Mouse (Mus musculus): ENCODE results near the gene Gtf3c2. TPM values are rescaled to one million over a fixed set of nuclear protein-coding genes. Genes with fewer than 3 reads are reported as not detected.

Gene Gtf3c2
- total RNA-seq, 1 experiment from 2014 or later, result 83.8 TPM

DNA sequence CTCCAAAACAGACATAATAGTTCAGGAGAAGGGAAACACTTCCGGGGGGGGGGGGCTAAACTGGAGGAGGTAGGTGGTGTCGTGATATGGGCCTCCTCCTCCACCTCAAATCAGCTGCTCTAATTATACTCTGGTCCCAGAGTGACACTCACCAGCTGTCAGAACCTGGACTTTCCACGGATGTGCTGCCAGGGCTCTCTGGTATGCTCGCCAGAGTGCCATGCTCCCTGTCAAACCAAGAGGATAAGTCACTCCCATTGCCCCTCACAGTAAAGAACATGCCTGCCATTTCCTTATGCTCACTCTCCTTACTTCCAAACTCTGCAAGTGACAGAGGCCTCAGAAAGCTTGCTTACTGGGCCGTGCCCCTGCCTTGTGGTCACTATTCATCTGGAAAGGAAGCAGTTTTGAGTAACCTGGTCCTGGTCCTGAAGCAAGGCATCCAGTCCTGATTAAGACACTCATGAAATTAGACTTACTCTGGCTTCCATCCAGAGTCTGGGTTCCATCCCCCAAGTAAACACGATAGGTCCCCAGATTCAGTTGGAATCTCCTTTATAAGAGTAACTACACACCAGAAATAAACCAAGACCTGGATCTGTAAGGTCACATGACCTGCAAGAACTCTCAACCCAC, 26.3 kb downstream of the Gtf3c2 start:
- no peak for ATAC-seq (replicated peaks; ENCODE audit: low read depth, poor library complexity, severe bottlenecking)

DNA sequence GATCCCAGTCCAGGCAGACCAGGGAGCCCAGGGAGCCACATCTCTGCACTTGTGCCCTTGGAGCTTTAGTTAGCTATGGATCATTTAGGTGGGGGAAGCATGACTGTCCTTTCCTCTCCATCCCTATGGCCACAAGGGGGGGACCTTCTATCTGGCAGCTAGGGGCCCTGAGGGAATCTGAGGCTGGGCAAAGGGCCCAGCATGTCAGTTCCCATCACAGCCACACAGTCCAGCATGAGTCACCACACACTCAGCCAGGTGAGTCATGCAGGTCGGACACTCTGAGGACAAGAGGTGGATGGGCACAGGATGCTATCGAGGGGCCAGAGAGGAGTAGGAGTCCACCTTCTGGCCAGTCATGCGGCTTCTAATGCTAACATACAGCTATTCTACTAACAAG, 28.2 kb downstream of the Gtf3c2 start:
- ATAC-seq (replicated peaks; ENCODE audit: low read depth, poor library complexity, severe bottlenecking), result no peak

DNA sequence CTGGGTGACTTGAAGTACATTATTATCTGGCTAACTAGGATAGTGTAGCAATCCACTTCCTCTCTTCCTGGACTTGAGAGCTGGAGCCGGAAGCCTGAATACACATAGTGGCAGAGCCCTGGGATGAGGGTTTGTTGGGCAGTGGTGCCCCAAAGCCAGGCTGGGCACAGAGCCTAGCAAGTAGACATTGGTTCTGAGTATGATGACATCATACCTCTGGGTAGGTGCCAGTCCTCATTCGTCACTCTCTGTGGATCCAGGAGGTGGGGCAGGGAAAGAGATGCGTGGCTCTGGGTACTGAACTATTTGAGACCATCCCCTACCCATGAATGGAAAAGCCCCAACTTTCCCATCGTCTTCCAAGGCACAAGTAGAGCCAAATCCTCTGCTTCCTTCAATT, 30.2 kb downstream of the Gtf3c2 start:
- ATAC-seq (replicated peaks; ENCODE audit: low read depth, poor library complexity, severe bottlenecking), result no peak

DNA sequence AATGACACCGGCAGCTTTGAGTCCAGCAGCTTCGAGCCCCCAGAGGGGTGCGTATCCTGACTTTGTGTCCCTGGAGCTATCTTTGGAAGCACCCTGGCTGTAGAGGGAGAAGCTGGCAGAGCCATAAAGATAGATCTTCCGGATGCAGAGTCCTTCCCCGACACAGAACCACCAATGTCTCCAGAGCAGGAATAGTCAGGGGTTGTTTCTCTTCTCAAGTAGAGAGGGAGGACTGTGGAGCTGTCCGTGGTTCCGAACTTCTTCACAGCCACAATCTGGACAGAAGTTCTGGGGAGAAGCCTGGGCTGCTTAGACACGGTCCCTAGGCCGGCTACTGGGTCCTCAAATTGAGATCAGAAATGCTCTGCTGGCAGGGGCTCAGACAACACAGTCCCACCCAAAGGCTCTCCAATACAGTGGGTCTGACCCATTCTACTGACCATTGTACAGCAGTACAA, 40.9 kb downstream of the Gtf3c2 start:
- no peak for ATAC-seq (replicated peaks; ENCODE audit: low read depth, poor library complexity, severe bottlenecking)

DNA sequence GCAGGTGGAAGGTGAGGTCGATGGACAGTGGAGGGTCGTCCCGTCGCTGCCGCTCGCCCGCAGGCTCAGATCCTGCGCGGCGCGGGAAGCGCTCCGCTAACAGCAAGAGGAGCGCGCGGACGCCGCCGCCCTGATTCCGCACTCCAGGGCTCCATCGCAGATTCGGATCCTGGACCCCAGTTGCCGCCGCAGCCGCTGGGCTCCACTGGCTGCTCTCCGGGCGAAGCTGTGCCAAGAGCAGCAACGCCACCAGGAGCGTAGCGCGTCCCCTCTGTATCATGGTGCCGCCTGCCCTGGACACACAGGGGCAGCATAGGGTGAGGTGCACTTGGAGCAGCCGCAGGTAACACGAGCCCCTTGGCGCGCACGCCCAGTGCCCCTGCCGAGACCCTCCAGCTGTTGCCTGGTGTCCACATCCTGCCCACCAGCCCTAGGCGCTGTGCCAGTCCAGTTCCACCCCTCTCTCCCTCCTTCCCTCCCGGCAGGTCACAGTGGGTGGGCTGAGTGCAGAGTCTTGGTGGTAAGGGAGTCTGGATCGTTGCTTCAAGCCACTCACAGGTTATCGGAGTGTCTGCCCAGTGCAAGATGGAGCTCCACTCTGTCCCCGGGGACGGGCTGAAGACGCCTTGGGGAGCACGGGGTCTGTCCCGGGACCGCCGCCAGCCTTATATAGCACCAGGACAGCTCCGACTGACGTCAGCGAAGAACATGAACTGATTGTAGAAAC, 41.5 kb downstream of the Gtf3c2 start, which contains the start of gene Ucn:
Gene Ucn, minus strand, starts transcription at position 589 of the 727 bp plus-strand sequence.
- ATAC-seq (replicated peaks; ENCODE audit: low read depth, poor library complexity, severe bottlenecking), result peak; percentile 12; the same call in 1 of the 2 replicates

DNA sequence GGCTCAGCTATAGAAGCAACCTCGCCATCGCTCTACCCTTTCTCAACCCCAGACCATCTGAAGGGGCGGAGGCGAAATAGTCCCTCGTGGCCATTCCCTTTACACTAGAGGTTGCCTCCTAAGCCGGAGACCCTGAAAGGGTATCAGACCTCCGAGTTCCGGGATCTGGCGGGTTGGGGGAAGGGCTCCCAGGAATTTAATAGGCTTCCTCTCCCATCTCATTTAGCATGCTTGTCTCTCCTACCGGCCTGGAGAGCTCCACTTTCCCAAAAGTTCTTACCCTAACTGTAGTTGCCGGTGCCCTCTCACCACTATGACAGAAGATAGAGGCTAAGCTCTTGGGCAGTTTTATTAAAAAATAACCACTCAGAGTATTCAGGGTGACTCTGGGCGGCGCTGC, 42.3 kb downstream of the Gtf3c2 start:
- ATAC-seq (replicated peaks; ENCODE audit: low read depth, poor library complexity, severe bottlenecking), result no peak

DNA sequence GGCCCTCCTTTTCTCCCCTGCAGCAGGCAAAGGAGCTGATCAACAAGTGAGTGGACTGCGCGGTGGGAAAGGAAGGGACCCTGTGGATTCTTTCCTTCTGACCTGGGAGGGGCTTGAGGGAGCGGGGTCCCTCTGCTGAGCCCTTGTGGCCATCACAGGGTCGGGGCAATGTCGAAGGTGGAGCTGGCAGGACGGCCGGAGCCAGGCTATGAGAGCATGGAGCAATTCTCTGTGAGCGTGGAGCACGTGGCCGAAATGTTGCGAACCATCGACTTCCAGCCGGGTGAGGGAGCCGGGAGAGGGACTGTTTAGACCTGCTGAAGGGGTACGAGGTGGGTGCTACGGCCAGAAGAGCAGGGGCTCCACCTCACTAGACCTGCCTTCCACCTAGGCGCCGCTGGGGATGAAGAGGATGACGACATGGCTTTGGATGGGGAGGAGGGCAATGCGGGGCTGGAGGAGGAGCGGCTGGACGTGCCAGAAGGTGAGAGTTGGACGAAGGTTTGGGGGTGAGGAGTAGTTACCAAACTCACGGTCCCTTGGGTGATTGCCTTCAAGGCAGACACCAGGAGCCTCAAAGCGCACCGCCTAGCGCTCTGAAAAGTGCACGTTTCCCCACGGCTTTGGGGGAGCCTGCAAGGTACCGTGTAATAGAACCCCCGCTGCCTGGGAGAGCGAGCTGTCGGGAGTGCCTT, 43.1 kb downstream of the Gtf3c2 start:
- ATAC-seq (replicated peaks; ENCODE audit: low read depth, poor library complexity, severe bottlenecking), result no peak

DNA sequence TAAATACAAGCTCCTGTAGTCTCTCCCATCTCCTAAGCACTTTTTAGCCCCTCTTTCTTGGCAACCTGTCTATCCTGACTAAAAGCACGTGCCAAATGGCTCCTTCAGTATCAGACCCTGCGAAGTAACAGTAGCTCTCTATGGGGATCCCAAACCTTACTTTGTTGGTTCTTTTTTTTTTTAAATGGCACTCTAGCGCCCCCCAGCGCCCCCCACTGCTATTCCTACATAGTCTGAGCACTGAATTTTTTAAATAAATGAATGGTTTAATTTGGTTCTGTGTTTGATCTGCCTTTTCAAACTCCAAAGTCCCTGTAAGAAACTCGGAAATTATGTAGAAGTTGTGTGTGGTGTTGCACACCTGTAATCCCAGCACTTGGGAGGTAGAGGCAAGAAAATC, 53.9 kb downstream of the Gtf3c2 start:
- ATAC-seq (replicated peaks; ENCODE audit: low read depth, poor library complexity, severe bottlenecking), result no peak

DNA sequence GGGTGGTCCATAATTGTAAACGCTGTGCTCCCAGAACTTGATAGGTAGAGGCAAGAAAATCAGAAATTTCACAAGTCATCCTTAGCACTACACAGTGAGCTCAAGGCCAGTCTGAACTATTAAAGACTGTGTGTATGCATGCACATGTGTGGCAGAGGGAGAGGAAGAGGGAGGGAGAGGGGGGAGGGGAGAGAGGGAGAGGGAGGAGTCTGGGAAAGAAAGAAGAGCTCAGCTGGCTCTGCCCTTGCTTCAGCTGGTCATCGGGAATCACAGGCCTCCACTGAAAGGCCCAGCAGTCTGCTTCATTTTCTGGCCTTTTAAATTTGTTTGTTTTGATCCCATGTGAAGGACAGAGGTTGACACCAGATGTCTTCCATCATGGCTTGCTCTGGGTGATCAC, 56.5 kb downstream of the Gtf3c2 start:
- no peak for ATAC-seq (replicated peaks; ENCODE audit: low read depth, poor library complexity, severe bottlenecking)

DNA sequence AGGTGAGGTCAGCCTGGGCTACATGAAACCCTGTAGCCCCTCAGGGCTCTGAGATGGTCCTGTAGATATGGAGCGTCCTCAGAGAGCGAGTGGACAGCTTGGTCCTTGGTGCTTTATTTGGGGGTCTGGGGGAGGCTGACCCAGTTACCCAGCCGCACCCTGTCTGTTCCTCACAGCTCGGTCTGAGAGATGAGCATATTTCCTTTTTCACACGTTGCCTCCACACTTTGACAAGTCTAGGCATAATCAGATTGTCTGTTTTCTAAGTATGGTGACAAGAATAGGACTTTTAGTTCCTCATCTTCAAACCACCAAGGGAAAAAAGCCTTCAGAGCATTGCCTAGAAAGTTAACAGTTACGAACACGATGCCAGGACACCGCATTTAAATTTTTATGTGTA, 58.8 kb downstream of the Gtf3c2 start:
- ATAC-seq (replicated peaks; ENCODE audit: low read depth, poor library complexity, severe bottlenecking), result no peak

DNA sequence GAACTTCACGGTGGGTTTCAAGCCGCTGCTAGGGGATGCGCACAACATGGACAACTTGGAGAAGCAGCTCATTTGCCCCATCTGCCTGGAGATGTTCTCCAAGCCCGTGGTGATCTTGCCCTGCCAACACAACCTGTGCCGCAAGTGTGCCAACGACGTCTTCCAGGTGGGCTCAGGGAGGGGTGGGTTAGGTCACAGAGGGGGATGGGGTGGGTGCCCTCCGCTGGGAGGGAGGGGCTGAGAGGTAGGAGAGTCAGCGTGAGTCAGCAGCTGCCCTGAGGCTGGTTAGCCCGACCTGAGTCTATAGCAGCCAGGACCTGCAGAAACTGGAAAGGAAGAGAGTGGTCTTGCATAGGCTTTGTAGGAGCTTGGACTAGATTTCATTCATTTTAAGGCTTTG, 63.0 kb downstream of the Gtf3c2 start:
- no peak for ATAC-seq (replicated peaks; ENCODE audit: low read depth, poor library complexity, severe bottlenecking)

DNA sequence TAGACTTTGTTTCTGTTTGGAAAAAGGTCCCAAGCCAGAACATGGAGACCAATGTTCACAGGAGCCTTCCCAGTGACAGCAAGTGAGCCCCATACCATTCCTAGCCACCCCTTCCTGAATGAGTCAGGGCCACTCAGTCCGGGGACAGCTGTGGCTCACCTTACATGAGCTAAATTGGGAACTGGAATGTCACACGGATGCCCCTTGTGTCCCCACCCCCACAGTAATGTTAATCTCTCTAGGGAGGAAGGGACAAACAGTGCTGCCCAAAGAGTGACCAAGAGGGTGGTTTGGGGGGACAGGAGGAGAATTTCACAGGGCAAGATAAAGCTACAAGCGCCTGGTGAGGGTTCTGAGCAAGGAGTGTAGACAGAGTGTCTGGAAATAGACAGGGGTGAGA, 63.6 kb downstream of the Gtf3c2 start, which contains the start of gene Trim54:
Gene Trim54, plus strand, starts transcription at position 359 of the 400 bp plus-strand sequence.
- no peak for ATAC-seq (replicated peaks; ENCODE audit: low read depth, poor library complexity, severe bottlenecking)

DNA sequence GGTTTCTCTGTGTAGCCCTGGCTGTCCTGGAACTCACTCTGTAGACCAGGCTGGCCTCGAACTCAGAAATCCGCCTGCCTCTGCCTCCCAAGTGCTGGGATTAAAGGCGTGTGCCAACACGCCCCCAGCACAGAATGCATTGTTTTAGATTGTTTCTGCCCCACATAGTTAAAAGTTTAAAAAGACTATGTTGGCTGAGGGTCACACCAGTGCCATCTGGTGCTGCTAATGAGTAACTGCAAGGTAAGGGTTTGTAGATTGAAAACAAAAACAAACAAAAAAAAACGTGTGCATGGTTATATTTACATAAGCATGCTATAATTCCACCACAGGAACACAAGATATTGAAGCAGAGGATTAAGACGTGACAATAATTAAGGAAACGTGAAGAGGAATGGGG, 69.2 kb downstream of the Gtf3c2 start:
- 0 out of 2 replicates have a peak, but pooled peaks have one; percentile 50 for ATAC-seq (replicated peaks; ENCODE audit: low read depth, poor library complexity, severe bottlenecking)

DNA sequence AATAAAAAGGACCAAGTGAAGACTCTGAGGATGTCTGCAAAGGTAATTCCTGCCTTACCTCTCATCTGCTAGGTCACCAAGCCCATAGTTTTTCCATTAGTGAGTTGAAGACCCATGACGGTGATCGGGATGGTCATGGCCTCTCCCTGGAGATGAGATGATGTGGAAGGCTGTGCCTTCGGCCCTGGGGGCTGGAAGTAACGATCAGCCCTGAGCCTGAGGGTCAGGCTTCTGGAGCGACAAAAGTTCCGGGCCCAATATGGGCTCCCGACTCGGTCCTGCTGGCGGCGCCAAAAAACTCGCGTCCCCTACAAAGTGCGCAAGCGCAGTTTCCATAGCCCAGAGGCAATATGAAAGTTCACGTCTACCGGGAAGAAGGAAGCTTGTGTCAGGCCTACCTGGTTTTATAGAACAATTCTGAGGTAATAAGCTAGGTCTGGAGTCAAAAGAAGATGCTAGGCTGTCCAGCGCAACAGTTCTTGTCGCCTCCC, 71.9 kb downstream of the Gtf3c2 start, which contains the start of gene Slc30a3:
Gene Slc30a3, minus strand, starts transcription at position 238 of the 491 bp plus-strand sequence.
- ATAC-seq (replicated peaks; ENCODE audit: low read depth, poor library complexity, severe bottlenecking), result no peak

Other genes starting within 250 kb of the Gtf3c2 start
- not detected in 2 replicates for gene Cgref1, start 234.6 kb downstream of the Gtf3c2 start, total RNA-seq (2017)
- gene Preb, start 219.8 kb downstream of the Gtf3c2 start, total RNA-seq (2017), result 23.0 and 48.0 TPM in 2 replicates
- not detected in 2 replicates for gene Tcf23, start 211.5 kb downstream of the Gtf3c2 start, total RNA-seq (2017)
- 49.7 and 66.4 TPM in 2 replicates for gene Atraid, start 131.8 kb downstream of the Gtf3c2 start, total RNA-seq (2017)
- 4.5 and 5.3 TPM in 2 replicates for gene Slc5a6, start 131.2 kb downstream of the Gtf3c2 start, total RNA-seq (2017)
- gene Cad, start 125.4 kb downstream of the Gtf3c2 start, total RNA-seq (2017), result 56.5 and 59.6 TPM in 2 replicates
- not detected in 2 replicates for gene Dnajc5g, start 73.9 kb downstream of the Gtf3c2 start, total RNA-seq (2017)
- not detected in 2 replicates for gene Slc30a3, start 71.9 kb downstream of the Gtf3c2 start, total RNA-seq (2017)
- gene Trim54, start 63.4 kb downstream of the Gtf3c2 start, total RNA-seq (2017), result not detected in 2 replicates
- not detected in 2 replicates for gene Ucn, start 41.3 kb downstream of the Gtf3c2 start, total RNA-seq (2017)
- 22.0 TPM in 2 replicates for gene Mpv17, start 25.9 kb downstream of the Gtf3c2 start, total RNA-seq (2017)
- gene Gm29609, start 233 bp downstream of the Gtf3c2 start, total RNA-seq (2017), result 2.5 TPM in 1 of 2 replicates, not detected in the other
- 38.3 and 46.8 TPM in 2 replicates for gene Snx17, start 13.1 kb upstream of the Gtf3c2 start, total RNA-seq (2017)
- gene Eif2b4, start 13.3 kb upstream of the Gtf3c2 start, total RNA-seq (2017), result 32.4 and 39.6 TPM in 2 replicates
- gene Zfp513, start 22.2 kb upstream of the Gtf3c2 start, total RNA-seq (2017), result 5.8 and 6.5 TPM in 2 replicates
- gene Ppm1g, start 40.5 kb upstream of the Gtf3c2 start, total RNA-seq (2017), result 208 and 271 TPM in 2 replicates
- gene Nrbp1, start 60.7 kb upstream of the Gtf3c2 start, total RNA-seq (2017), result 84.4 and 94.5 TPM in 2 replicates
- gene Gm9970, start 61.1 kb upstream of the Gtf3c2 start, total RNA-seq (2017), result not detected in 2 replicates
- gene Krtcap3, start 71.5 kb upstream of the Gtf3c2 start, total RNA-seq (2017), result 0.78 and 4.4 TPM in 2 replicates
- 32.7 and 48.5 TPM in 2 replicates for gene Ift172, start 111.0 kb upstream of the Gtf3c2 start, total RNA-seq (2017)
- 1.5 TPM in 1 of 2 replicates, not detected in the other for gene Fndc4, start 115.9 kb upstream of the Gtf3c2 start, total RNA-seq (2017)
- not detected in 2 replicates for gene Gckr, start 117.3 kb upstream of the Gtf3c2 start, total RNA-seq (2017)